Mouse (Mus musculus): ENCODE measurements around the gene Adtrp. TPM values are rescaled to one million over a fixed set of nuclear protein-coding genes. Genes with fewer than 3 reads are reported as not detected.

The Adtrp gene
- polyA plus RNA-seq, 1 experiment from 2014 or later = not detected

DNA sequence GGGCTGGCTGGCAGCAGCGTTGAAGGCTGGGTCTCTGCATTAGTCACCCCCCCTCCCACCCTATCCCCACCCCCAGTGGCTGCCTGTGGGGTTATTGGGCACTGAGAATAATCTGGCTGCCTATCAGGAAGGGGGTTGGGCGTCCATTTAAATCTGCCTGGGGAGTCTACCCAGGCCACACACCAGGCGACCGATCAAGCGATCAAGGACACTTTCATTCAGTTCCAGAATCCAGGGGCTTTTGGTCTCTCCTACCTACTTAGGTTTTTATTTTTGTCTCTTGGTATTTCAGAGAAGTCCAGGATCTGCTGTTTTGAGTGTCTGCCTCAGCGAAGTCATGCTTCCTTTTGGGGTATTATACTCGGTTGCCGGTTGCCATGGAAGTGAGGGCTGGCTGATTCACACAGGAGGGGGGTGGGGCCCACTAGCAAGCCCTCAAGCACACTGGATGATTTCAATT, 46.3 kb downstream of the Adtrp start:
- Histone ChIP-seq H3K4me1 (peaks cover 19% of the 10 kb centered on the region), H3K36me3 (replicated peaks) (no peaks in the 10 kb centered on the region), H3K4me3 (peak overlapping the region; percentile 40), H3K9me3 (no peaks in the 10 kb centered on the region), H3K27me3 (replicated peaks; ENCODE audit: low read depth, poor library complexity, severe bottlenecking) (no peaks in the 10 kb centered on the region), H3K27ac (replicated peaks) (peak overlapping the region; percentile 72)
- 4% methylated on average over 8 of the region's 8 CpGs for WGBS
- peak; percentile 73 for DNase-seq (ENCODE audit: low spot score)

DNA sequence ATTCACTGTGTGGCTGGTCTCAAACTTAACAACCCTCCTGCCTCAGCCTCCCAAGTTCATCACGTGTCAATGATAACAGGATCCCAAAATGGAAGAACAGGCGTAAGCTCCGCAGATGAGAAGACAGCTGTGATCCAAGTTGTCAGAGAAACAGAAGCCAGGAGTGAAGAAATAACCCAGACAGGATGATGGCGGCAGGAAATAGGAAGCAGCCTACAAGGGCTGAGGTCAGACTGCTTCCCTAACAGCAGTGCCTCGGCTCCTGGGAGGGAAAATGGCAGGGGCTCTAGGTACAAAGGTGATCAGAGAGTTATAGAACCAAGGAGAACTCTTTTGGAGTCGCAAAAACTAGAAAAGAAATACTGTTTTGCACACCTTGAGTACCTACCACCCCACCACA, 54.6 kb downstream of the Adtrp start:
- no peaks in the 10 kb centered on the region for H3K27me3 ChIP-seq (replicated peaks; ENCODE audit: low read depth, poor library complexity, severe bottlenecking)
- no peak overlapping the region for H3K4me3 ChIP-seq
- no peaks in the 10 kb centered on the region for H3K36me3 ChIP-seq (replicated peaks)
- WGBS = 82% methylated on average over 6 of the region's 6 CpGs
- no peak overlapping the region for H3K27ac ChIP-seq (replicated peaks)
- H3K9me3 ChIP-seq = no peaks in the 10 kb centered on the region
- DNase-seq (ENCODE audit: low spot score) = no peak
- H3K4me1 ChIP-seq = no peaks in the 10 kb centered on the region

DNA sequence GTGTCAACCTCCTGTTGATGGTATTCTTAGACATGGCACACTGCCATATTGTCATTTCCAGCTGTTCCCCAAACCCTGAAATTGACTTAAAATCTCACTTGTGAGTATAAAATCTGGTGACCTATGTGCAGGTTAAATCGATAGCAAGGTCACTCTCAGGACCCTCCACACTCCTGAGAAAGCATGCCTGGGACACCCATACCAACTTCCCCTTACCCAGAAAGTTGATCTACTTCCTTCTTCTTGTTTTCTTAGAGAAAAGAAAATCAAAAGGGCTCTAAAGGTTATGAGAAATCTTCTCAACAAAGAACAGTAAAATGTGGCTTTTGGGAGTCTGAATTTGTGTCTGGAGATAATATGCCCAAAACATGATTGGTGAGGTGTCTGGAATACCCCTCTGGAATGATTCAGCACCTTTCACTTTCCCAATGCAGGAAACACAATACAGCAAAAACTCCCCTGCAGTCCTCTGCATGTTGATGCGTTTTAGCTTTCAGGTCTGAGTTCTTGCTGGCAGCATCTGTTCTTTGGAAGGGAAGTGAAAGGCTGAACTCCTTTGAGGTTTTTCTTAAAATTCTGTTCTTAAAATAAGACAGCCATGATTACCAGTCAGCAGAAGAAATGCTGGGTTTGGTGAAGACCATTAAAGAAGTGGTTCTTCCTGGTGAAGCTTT, 59.5 kb downstream of the Adtrp start:
- Histone ChIP-seq H3K27me3 (replicated peaks; ENCODE audit: low read depth, poor library complexity, severe bottlenecking) (no peaks in the 10 kb centered on the region), H3K4me1 (no peaks in the 10 kb centered on the region), H3K9me3 (no peaks in the 10 kb centered on the region), H3K4me3 (no peak overlapping the region), H3K27ac (replicated peaks) (no peak overlapping the region), H3K36me3 (replicated peaks) (no peaks in the 10 kb centered on the region)
- WGBS = 78% methylated on average over 2 of the region's 2 CpGs
- no peak for DNase-seq (ENCODE audit: low spot score)

DNA sequence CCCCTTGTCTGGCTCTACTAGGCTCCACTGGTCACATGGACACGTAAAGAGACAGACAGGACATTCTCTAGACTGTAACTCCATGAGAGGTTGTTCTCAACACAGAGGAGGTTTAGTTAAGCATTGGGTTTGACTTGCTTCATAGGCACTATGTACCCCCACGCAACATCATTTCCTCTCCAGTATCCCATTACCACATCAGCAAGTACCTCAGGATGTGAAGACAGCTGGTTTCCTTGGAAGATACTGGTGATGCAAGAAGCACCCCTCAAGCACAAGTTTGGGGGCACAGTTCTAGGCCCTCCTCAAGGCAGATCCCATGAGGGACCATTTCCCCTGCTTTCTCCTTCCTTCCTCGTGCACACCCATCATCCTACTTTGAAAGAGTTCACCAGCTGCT, 60.8 kb downstream of the Adtrp start:
- 90% methylated on average over 3 of the region's 3 CpGs for WGBS
- Histone ChIP-seq H3K4me3 (no peak overlapping the region), H3K36me3 (replicated peaks) (no peaks in the 10 kb centered on the region), H3K9me3 (no peaks in the 10 kb centered on the region), H3K4me1 (no peaks in the 10 kb centered on the region), H3K27ac (replicated peaks) (no peak overlapping the region), H3K27me3 (replicated peaks; ENCODE audit: low read depth, poor library complexity, severe bottlenecking) (no peaks in the 10 kb centered on the region)
- no peak for DNase-seq (ENCODE audit: low spot score)

DNA sequence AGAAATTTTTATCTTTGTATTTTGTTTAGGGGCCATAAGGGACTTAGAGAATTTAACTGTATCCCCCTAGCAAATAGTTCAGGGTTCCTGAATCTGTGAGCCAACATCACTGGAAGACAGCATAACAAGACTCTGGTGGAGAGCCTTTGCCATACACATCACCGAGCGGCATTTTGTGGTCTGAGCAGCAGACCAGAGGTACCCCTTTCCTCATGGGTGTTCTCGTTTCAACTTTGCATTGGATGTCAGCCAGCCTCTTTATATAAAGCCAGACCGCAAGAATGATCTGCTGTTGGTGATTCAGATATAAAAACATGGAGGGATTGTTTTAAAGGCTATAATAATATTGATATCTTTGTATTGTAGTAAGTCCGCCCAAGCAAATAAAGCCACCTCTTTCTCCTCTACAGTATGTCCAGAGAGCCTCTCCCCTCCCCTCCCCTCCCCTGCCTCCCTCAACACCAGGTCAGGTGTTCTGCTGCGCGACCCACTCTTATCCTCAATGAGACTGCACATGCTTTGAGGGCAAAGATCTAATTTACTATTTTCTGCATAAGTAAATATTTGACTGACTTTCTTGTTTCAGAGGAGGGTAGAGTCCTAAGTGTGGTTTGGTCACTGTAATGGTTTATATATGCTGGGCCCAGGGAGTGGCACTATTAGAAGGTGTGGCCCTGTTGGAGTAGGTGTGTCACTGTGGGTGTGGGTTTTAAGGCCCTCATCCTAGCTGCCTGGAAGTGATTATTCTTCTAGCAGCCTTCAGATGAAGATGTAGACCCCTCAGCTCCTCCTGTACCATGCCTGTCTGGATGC, 62.4 kb downstream of the Adtrp start:
- H3K27me3 ChIP-seq (replicated peaks; ENCODE audit: low read depth, poor library complexity, severe bottlenecking) = no peaks in the 10 kb centered on the region
- H3K36me3 ChIP-seq (replicated peaks) = no peaks in the 10 kb centered on the region
- no peaks in the 10 kb centered on the region for H3K4me1 ChIP-seq
- no peak for DNase-seq (ENCODE audit: low spot score)
- no peak overlapping the region for H3K4me3 ChIP-seq
- H3K27ac ChIP-seq (replicated peaks) = no peak overlapping the region
- H3K9me3 ChIP-seq = no peaks in the 10 kb centered on the region
- WGBS = 92% methylated on average over 7 of the region's 7 CpGs

DNA sequence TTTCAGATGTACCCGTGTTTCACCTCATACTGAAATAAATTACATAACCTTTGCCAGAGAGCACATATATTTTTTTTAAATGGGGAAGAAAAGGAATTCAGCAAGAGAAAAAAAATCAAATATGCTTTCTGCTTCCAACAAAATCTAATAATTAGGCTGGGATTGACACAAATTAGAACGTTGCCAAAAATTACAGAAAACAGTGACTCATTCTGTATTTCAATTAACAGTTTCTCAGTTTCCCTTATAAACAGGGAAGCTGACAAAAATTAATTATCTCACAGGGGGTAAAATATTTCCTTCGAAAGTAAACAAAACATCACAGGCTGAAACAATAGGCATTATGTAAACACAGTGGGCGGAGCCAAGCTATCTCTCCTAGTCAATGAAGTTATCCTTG, 67.2 kb downstream of the Adtrp start:
- H3K36me3 ChIP-seq (replicated peaks) = no peaks in the 10 kb centered on the region
- no peak overlapping the region for H3K4me3 ChIP-seq
- no peaks in the 10 kb centered on the region for H3K4me1 ChIP-seq
- no peak for DNase-seq (ENCODE audit: low spot score)
- 86% methylated on average over 4 of the region's 4 CpGs for WGBS
- H3K27ac ChIP-seq (replicated peaks) = no peak overlapping the region
- no peaks in the 10 kb centered on the region for H3K27me3 ChIP-seq (replicated peaks; ENCODE audit: low read depth, poor library complexity, severe bottlenecking)
- no peaks in the 10 kb centered on the region for H3K9me3 ChIP-seq

DNA sequence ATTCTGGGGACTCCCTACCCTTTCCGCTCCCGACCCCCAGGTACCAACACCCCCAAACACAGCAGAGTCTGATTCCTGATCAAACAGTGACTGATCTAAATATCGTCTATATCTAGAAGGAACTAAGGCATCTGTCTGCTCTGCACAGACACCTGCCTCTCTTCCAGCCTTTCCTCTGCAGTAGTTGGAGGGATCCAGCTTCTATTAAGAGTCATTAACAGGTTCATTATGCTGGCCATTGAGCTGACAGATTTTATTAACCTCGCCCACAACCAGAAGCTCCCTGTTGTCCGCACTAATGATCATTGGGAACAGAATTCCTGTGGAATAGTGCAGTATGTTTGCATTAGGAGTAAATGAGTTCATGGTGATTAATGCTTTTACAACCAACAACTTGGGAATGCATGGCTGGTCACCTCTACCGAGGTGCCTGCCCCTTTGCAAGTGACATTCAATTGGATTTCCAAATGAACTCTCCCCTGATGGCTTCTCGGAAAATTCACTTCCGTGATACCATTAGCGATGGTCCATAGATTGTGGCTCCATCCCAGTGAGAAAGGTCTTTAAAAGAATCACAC, 67.8 kb downstream of the Adtrp start:
- Histone ChIP-seq H3K36me3 (replicated peaks) (no peaks in the 10 kb centered on the region), H3K4me1 (no peaks in the 10 kb centered on the region), H3K4me3 (no peak overlapping the region), H3K9me3 (no peaks in the 10 kb centered on the region), H3K27me3 (replicated peaks; ENCODE audit: low read depth, poor library complexity, severe bottlenecking) (no peaks in the 10 kb centered on the region), H3K27ac (replicated peaks) (no peak overlapping the region)
- DNase-seq (ENCODE audit: low spot score) = no peak
- 88% methylated on average over 9 of the region's 9 CpGs for WGBS

DNA sequence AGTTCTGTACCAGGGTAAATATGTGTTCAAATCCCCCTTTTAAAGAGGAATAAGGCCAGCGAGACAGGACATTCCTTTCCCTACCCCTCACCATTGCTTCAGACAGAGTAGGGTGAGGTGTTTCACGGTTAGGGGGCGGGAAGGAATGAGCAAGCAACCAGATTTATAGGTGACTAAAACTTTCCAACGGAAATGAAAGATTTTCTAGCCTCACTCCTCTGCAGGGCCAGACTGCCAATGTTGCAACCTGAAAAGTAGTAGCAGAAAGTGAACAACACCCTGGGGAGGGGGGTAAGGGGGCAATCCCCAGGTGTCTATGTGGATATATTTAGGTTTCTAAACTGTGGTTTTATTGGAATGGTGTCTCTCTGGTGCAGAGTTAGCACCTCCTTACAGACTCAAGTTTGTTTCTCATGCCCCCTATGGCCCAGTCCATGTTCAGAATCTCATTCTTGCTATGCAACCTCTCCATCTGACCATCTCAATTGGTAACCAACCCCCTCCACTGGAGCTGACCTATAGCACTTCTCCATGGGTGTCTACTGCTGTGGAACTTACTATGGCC, 73.6 kb downstream of the Adtrp start:
- Histone ChIP-seq H3K27ac (replicated peaks) (no peak overlapping the region), H3K9me3 (no peaks in the 10 kb centered on the region), H3K27me3 (replicated peaks; ENCODE audit: low read depth, poor library complexity, severe bottlenecking) (no peaks in the 10 kb centered on the region), H3K36me3 (replicated peaks) (no peaks in the 10 kb centered on the region), H3K4me3 (no peak overlapping the region), H3K4me1 (peaks cover 12% of the 10 kb centered on the region)
- WGBS = 84% methylated on average over 4 of the region's 4 CpGs
- DNase-seq (ENCODE audit: low spot score) = no peak

DNA sequence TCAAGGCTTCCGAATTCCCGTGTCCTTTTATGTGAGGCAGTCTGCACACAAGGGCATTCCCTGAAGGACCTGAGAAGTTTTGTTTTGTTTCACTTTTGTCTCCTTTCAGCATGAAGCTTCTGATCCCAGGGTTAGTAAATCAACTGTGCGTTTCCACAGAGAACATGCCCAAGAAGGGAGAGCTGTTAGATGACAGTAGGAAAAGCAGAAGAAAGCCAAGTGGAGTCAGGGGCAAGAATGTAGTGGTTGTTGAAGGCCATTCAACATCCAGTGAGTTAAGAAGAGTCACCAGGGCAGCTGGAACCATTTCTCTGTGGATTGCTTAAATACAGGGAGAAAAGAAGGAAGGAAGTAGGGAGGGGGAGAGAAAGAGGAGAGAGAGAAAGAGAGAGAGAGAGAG, 76.4 kb downstream of the Adtrp start:
- Histone ChIP-seq H3K27ac (replicated peaks) (peak overlapping the region; percentile 51; the same call in 1 of the 2 replicates), H3K4me3 (no peak overlapping the region), H3K4me1 (peaks cover 12% of the 10 kb centered on the region), H3K9me3 (no peaks in the 10 kb centered on the region), H3K27me3 (replicated peaks; ENCODE audit: low read depth, poor library complexity, severe bottlenecking) (no peaks in the 10 kb centered on the region), H3K36me3 (replicated peaks) (no peaks in the 10 kb centered on the region)
- WGBS = 48% methylated on average over 3 of the region's 3 CpGs
- DNase-seq (ENCODE audit: low spot score) = no peak

DNA sequence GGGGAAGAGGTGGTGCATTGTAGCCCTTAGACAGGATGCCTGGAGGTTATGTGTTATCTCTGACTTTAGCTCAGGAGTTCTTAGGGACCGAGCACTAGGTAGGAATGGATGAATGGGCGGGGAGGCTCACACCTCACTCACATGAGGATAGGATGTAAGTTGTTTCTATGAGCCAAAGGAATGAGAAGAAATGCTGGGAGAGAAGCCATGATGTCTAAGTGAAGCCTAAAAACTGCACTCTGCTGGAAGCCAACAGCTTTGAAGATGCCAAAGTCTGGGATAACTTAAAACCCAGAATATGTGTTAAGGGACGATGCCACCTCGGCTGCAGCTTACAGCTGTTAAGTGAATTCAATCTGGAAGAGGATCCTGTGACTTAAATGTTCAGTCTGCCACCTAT, 79.5 kb downstream of the Adtrp start:
- Histone ChIP-seq H3K9me3 (no peaks in the 10 kb centered on the region), H3K27me3 (replicated peaks; ENCODE audit: low read depth, poor library complexity, severe bottlenecking) (no peaks in the 10 kb centered on the region), H3K27ac (replicated peaks) (no peak overlapping the region), H3K36me3 (replicated peaks) (no peaks in the 10 kb centered on the region), H3K4me1 (peaks cover 12% of the 10 kb centered on the region), H3K4me3 (no peak overlapping the region)
- DNase-seq (ENCODE audit: low spot score) = no peak
- WGBS = 90% methylated on average over 4 of the region's 4 CpGs

DNA sequence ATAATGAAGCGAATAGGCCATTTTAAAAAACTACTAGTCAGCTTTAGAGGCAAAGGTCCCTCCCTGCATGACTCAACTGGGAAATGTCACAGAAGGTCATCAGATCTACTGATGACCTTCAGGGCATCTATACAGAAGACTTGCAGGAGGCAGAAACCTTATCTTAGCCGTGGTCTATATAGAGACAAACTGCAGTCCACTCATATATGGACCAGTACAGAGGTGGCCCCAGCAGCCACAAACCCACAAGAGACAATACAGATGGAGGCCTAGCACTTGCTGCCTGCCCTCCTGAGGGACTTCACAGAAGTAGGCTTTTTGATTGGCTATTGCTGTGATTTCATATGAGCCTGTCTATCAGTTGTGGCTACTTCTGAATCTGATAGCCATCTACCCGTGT, 85.5 kb downstream of the Adtrp start:
- Histone ChIP-seq H3K27me3 (replicated peaks; ENCODE audit: low read depth, poor library complexity, severe bottlenecking) (peaks cover 5% of the 10 kb centered on the region; the same call in 1 of the 2 replicates), H3K27ac (replicated peaks) (no peak overlapping the region), H3K4me1 (peaks cover 25% of the 10 kb centered on the region), H3K9me3 (no peaks in the 10 kb centered on the region), H3K36me3 (replicated peaks) (no peaks in the 10 kb centered on the region), H3K4me3 (no peak overlapping the region)
- WGBS = 84% methylated on average over 3 of the region's 3 CpGs
- DNase-seq (ENCODE audit: low spot score) = no peak

DNA sequence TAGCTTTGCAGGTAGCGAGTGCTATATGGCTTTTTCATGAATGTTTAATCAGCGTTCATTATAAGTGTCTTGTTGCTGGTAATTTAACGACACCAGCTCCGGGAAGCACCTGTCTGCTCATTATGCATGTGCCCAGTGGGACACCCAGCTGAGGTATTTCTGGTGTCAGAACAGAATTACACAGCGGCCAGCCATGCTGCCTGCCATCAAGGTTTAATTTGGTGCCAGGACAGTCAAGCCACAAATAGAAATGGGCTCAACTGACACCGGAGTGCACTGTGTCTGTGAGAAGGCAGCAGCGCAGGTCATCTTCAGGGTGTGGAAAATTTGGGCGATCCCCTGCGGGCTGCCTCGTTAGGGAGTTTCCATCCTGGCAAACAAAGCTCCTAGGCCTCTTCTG, 87.0 kb downstream of the Adtrp start:
- Histone ChIP-seq H3K4me1 (peaks cover 25% of the 10 kb centered on the region), H3K27ac (replicated peaks) (no peak overlapping the region), H3K36me3 (replicated peaks) (no peaks in the 10 kb centered on the region), H3K27me3 (replicated peaks; ENCODE audit: low read depth, poor library complexity, severe bottlenecking) (peaks cover 5% of the 10 kb centered on the region; the same call in 1 of the 2 replicates), H3K9me3 (no peaks in the 10 kb centered on the region), H3K4me3 (no peak overlapping the region)
- no peak for DNase-seq (ENCODE audit: low spot score)
- WGBS = 42% methylated on average over 10 of the region's 10 CpGs
